Mouse (Mus musculus) bone marrow, adult 2 months (tissue): ENCODE data around the gene Eef2k.
"Not testable (repeated sequence)": the region's sequence is repeated elsewhere in the genome, so short reads cannot be mapped to it uniquely, and the experiment has no call there.

Experiments
- CTCF ChIP-seq: fragments of 200-500 bp; IDR thresholded peaks from 2 replicates; pipeline ENCODE4 v1.5.1; 2011; ENCODE audit warnings: low read length, control low read depth; ENCODE audit not compliant: control insufficient read depth, insufficient read depth
- POLR2A ChIP-seq: fragments of 200-500 bp; IDR thresholded peaks from 2 replicates; pipeline ENCODE4 v1.6.1; 2011; ENCODE audit warnings: low read depth, mild to moderate bottlenecking, control low read depth, low read length, borderline replicate concordance; ENCODE audit not compliant: control insufficient read depth

DNA sequence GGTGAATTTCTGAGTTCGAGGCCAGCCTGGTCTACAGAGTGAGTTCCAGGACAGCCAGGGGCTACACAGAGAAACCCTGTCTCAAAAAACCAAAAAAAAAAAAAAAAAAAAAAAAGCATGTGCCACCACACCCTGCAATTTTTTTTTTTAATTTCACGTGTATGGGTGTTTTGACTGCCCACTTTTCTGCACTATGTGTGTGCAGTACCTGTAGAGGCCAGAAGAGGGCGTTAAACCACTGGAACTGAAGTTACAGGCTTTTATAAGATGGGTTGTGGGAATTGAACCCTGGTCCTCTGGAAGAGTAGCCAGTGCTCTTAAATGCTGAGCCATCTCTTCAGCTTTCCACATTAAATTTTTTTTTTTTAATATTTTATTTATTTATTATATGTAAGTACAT lies 67.5 kb downstream of the Eef2k start:
- TF ChIP-seq POLR2A, CTCF: not testable (repeated sequence)
